Mouse (Mus musculus) heart, postnatal 14 days (tissue): ENCODE data around the gene A630095N17Rik. TPM values are rescaled to one million over a fixed set of nuclear protein-coding genes. Genes with fewer than 3 reads are reported as not detected.

Experiments used
- DNase-seq, 2 experiments: peaks; one replicate each; pipeline ENCODE4 v3.0.0; 2021 to 2022
- intact Hi-C: fragments of 180-260 bp; cut with DNase I; formaldehyde crosslinking; loops from one replicate; pipeline ENCODE4 v1.15.1; 2025
- total RNA-seq, 2 experiments: library from RNA; stranded (reverse); gene quantifications; 2 replicates each; pipeline ENCODE4 v1.2.3; 2021

Gene A630095N17Rik
- total RNA-seq, 2 experiments from 2014 or later, result not detected

DNA sequence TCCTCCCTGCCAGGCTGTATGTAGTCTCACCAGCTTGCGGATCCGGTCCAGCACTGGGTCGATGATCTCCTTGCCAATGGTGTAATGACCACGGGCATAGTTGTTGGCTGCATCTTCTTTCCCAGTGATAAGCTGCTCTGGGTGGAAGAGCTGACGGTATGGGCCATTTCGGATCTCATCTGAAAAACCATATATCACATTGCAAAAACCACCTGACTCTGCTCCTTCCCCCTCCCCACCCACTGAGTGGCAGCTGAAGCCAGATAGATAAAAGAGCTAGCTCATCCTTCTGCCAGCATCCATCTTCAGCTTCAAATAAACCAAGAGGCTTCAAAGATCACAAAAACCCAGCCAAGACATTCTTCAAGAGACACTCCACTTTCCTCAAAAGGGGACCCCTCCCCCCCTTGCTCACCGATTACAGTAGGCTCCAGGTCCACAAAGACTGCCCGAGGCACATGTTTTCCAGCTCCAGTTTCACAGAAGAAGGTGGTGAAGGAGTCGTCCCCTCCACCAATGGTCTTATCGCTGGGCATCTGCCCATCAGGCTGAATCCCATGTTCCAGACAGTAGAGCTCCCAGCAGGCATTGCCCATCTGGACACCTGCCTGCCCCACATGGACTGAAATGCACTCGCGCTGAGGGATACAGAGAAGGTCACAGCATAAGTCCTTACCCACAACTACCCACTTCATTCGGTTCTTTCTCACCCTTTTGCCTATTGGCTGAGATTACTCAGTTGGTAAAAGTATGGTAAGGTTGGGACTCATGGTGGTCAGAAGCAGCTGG is 14.9 kb downstream of the A630095N17Rik start:
- peak; percentile 56 to 75 for DNase-seq
- intact Hi-C loops, result no loop called here

DNA sequence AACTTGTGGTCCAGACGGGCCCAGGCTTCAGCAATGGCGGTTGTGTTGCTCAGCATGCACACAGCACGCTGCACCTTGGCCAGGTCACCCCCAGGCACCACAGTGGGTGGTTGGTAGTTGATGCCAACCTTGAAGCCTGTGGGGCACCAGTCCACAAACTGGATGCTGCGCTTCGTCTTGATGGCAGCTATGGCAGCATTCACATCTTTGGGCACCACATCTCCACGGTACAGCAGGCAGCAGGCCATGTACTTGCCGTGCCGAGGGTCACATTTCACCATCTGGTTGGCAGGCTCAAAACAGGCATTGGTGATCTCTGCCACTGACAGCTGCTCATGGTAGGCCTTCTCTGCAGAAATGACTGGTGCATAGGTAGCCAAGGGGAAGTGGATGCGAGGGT is 16.1 kb downstream of the A630095N17Rik start:
- DNase-seq, result no peak
- intact Hi-C loops, result no loop called here

GRCm38 (mm10) chr1:75214886-75215285 is 17.0 kb downstream of the A630095N17Rik start:
- intact Hi-C loops, result no loop called here
- DNase-seq, result peak; percentile 67 to 81

GRCm38 (mm10) chr1:75214442-75214841 is 17.5 kb downstream of the A630095N17Rik start:
- DNase-seq, result no peak

DNA sequence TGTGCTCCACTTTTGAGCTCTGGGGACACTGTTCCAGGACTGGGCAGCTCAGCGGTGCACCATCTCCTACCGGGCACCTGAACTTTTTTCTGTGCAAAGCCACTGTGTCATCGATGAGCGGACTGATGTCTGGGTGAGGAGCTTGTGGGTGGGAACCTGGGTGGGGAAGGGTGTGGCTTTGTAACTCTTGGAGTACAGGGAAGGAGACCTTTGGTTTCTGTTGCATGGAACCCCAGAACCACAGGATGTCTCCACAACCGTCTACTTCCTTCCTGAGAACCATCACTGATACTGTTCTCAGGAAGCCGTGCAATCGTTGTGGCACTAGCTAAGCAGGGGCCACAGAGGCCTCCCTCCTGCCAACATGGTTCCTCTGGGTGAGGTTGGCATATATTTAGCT is 18.8 kb downstream of the A630095N17Rik start:
- DNase-seq, result no peak
- intact Hi-C loops, result no loop called here

More at GRCm38 (mm10) chr1:75214442-75214841, 17.5 kb downstream of the A630095N17Rik start:
- intact Hi-C loops, result no loop called here

DNA sequence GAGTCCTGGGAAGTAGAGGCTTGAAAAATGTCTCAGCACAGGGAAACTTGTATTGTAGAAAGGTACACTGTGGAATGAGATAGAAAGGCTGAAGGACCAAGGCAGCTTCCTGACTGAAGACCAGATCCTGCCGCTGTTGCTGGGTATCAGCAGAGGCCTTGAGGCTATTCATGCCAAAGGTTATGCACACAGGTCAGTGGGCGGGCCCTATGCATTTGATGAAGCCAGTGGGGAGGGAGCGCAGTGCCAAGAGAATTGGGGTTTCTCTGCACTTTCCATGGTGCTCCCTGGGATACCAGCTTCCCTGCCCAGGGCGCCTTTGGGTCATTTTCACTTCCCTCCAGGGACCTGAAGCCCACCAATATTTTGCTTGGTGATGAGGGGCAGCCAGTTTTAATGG is 19.4 kb downstream of the A630095N17Rik start:
- intact Hi-C loops, result no loop called here
- DNase-seq, result no peak

GRCm38 (mm10) chr1:75211141-75211708 is 20.7 kb downstream of the A630095N17Rik start:
- intact Hi-C loops, result loop anchor here (2.0 kb wide), 1 partner anchor 18 kb away; the partner anchor contains the start of genes Ankzf1 and Atg9a
- no peak for DNase-seq

DNA sequence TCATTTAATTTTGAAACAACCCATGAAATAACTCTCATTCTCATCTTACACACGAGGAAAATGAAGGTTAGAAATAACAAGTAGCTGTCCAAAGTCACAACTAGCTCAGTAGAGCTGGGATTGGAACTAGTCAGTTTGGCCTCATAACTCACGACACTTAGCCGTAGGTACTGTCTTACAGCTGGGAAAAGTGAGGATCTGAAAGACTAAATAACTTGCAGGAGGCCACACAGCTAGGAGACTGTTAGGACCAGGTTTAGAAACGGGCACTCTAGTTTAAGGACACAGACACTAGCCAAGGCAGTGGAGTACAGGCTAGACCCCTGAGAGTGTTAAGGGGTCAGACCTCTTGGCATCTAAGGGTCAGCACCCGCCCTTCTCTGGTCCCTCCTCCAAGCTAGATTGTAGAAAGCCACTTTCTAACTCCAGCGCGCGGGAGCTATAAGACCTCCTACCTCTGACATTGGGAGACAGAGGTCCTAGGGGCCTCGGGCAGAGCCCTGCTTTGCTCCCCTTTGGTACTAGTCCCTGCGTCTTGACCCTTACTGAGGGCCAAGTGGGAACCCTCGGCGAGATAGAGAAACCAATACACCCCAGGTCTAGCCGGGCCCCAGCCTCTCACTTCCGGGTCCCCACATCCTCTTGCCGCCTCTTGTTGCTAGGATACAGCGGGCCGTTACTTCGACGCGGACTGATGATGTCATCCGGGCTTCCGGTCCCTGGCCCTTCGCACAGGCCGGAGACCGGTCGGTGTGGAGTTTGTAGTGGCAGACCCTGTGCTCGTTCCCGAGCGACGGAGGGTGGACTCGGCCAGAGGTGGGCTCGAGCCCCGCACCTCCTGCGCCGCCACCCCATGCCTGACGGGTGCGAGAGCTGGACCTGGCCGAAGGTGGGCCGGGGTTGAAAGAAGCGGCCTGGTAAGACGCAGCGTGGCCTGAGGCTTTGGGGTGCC is 21.5 kb downstream of the A630095N17Rik start, which contains the start of the genes Glb1l and Stk16:
Gene Glb1l, minus strand, starts transcription at position 678 of the 952 bp plus-strand sequence.
Gene Stk16, plus strand, starts transcription at position 703 of the 952 bp plus-strand sequence.
- peak; percentile 95 to 98 for DNase-seq
- intact Hi-C loops, result loop anchor here (2.0 kb wide), 1 partner anchor 18 kb away; the partner anchor contains the start of genes Ankzf1 and Atg9a

DNA sequence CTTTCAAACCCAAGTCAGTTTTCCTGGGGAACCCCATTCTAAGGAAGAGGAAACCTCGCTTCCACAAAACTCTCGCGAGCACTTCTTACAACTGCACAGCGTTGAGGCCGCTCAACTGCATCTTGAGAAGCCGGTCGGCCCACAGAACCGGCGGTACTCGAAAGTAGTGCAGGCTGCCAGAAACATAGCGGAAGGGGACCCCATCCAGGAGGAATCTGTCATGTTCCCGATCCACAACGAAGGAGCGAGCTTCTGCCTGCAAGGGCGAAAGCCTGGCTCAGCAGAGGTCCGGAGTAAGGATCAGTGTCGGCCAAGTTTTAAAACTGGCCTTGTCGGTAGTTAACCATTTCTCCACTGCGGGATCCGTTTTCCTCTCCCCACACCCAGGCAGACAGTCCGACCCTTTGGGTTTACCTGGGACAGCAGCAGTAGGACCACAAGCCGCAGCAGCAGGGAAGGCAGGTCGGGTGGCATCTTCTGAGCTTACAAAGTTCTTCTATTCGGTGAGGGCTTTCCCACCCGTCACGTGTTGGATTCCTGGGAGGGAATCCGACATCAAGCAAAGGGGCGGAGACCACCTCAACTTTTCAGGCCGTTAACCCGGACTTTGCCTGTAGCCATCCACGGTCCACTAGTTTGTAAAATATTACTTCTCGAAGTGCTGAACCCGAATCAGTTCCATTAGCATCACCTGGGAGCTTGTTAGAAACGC is 22.8 kb downstream of the A630095N17Rik start:
- intact Hi-C loops, result loop anchor here (2.0 kb wide), 1 partner anchor 66 kb away; the partner anchor contains the start of genes Cnppd1 and Retreg2
- peak; percentile 27 to 60 for DNase-seq

GRCm38 (mm10) chr1:75201236-75201635 is 30.7 kb downstream of the A630095N17Rik start:
- intact Hi-C loops, result no loop called here

GRCm38 (mm10) chr1:75192452-75192851 is 39.5 kb downstream of the A630095N17Rik start:
- DNase-seq, result peak; percentile 43 to 50
- intact Hi-C loops, result loop anchor here (2.0 kb wide), 1 partner anchor 18 kb away; the partner anchor contains the start of genes Glb1l and Stk16

More at GRCm38 (mm10) chr1:75201236-75201635, 30.7 kb downstream of the A630095N17Rik start:
- DNase-seq, result no peak

- peak; percentile 91 to 92 for DNase-seq
- intact Hi-C loops, result loop anchor here (2.0 kb wide), 1 partner anchor 19 kb away; the partner anchor contains the start of genes Glb1l and Stk16
Observed at GRCm38 (mm10) chr1:75191622-75192402, 40.1 kb downstream of the A630095N17Rik start, which contains the start of the genes Ankzf1 and Atg9a. TSS of gene Ankzf1 (plus strand) at chr1:75192151. TSS of gene Atg9a (minus strand) at chr1:75192196.

DNA sequence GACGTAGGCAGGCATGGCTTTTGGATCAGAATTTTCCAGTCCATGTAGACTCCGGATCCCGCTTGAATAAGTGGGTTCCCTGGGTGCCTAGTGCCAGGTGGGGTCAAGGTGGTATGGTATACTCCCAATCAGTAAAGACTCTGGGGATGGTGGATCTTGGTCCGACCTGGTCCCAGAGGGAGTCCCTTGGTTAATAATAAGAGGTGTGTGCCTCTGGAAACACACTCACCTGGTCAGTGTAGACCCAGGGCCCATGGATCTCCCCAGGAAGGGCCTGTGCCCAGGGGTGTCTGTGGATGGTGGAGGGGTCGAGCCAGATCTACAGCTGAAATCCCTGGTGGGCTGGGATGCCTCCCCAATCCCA is 40.7 kb downstream of the A630095N17Rik start:
- no peak for DNase-seq
- intact Hi-C loops, result no loop called here

DNA sequence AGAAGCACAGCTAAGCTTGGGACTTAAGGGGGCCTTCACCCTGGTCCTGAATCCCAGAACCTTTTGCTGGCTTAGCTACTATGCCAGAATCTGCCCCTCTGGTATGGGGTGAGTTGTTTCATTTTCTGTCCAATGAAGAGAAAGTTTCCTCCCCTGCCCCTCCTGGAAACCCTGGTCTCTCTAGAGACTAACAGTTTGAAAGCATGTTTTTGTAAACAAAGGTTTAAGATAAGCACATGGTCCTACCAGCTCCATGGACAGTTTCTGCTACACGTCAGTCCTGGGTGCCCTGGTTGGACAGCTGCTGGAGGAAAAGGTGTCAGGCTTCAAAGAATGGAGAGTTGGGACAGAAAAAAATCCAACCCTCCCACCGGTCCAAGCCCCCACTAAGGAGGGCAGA is 41.3 kb downstream of the A630095N17Rik start:
- intact Hi-C loops, result no loop called here
- no peak for DNase-seq

DNA sequence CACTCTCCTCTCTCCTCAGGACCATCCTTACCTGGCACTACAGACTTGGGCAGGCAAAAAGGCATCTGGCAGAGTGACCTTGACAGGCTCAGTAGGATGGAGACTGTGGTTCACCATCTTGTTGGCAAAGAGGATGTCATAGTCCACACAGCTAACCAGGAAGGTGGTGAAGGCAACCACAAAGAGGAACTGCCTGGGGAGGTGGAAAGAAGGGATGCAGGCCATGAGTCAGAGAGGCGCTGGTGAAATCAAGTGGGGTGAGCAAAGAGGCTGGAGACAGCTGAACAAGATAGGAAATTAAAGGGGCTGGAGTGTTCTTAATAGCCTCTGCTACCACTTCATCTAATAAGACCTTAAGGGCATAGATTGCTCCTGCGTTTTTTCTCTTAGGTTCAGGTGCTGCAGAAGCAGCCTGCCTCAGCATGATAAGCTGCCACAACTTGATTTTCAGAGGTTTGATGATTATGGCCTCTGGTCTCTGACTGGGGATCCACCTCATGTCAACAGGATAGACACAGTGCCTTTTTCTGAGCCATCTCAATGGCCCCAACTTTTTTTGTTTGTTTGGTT is 43.9 kb downstream of the A630095N17Rik start:
- intact Hi-C loops, result no loop called here
- no peak for DNase-seq

DNA sequence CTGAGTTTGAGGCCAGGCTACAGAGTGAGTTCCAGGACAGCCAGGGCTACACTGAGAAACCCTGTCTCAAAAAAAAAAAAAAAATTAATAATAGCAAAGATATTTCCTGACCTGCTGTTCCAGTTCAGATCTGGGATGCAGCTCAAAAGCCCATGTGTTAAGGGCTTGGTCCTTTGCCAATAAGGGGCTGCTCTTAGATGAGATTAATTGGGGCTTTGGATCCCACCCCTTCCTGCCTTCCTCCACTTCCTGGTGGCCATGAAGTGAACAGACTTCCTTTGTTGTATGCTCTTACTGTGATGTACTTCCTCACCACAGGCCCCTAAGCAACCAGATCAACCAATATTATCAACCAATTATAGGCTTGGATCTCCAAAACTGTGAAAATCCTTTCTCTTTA is 44.8 kb downstream of the A630095N17Rik start:
- no peak for DNase-seq
- intact Hi-C loops, result no loop called here

DNA sequence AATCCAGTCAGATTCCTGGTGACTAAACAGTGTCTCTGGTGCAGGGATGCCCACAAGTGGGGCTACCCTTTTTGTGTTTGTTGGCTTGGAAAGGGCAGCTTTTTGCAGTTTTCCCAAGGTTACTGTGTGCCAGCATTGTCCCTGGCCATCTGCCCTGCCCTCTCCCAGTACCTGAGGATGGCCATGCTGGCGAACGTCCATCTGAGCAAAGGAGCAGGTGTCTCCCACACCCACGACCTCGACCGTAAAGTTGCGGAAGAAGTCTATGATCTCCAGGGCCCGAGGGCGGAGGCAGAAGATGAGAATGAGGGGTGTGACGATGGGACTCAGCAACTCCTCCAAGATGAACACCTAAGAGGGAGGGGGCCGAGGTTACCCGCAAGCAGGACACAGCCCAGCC is 46.4 kb downstream of the A630095N17Rik start:
- DNase-seq, result no peak
- intact Hi-C loops, result no loop called here

DNA sequence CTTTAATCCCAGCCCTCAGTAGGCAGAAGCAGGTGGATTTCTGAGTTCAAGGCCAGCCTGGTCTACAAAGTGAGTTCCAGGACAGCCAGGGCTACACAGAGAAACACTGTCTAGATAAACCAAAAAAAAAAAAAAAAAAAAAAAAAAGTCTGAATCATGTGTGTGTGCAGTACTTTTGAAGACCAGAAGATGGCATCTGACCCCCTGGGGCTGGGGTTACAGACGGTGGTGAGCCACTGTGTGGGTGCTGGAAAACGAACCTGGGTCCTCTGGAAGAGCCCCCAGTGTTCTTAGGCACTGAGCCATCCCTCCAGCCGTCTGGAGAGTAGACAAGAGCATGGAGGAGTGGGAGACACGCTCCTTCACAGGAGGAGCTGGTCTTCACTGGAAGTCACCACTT is 49.7 kb downstream of the A630095N17Rik start:
- no peak for DNase-seq
- intact Hi-C loops, result loop anchor here (5.0 kb wide), 1 partner anchor 70 kb away; no protein-coding TSS in a partner anchor
